Mouse (Mus musculus) ES-E14 (cell line): ENCODE measurements around the gene Arhgap45. TPM values are rescaled to one million over a fixed set of nuclear protein-coding genes. Genes with fewer than 3 reads are reported as not detected.
A peak's percentile ranks its signal among the peaks of the same experiment; 100 is the strongest.

ENCODE experiments used
- DNase-seq: peaks from one replicate; pipeline ENCODE4 v3.0.0-alpha.2; 2013; ENCODE audit warnings: low read depth, low spot score
- H3K27ac ChIP-seq: 2 replicates; pipeline ENCODE4 v1.5.1; 2012; ENCODE audit warnings: low read depth, mild to moderate bottlenecking, low read length, moderate library complexity, mixed read lengths; ENCODE audit not compliant: poor library complexity, insufficient read depth, severe bottlenecking
- H3K36me3 ChIP-seq: 2 replicates; pipeline ENCODE4 v1.6.1; 2012; ENCODE audit warnings: mild to moderate bottlenecking, low read length, moderate library complexity, mixed read lengths; ENCODE audit not compliant: control insufficient read depth, poor library complexity, insufficient read depth, severe bottlenecking
- H3K4me1 ChIP-seq, 2 experiments: fragments of 150-350 bp in 1 of 2; sonication (generic) in 1 of 2; 2 replicates each; pipeline ENCODE4 v1.6.1; 2012; ENCODE audit warnings: low read length in 2 of 2, mild to moderate bottlenecking in 1 of 2, mixed read lengths in 1 of 2; ENCODE audit not compliant: control insufficient read depth in 2 of 2, insufficient read depth in 2 of 2, poor library complexity in 1 of 2
- H3K4me3 ChIP-seq, 2 experiments: fragments of 150-350 bp in 1 of 2; sonication (generic) in 1 of 2; 2 replicates each; pipeline ENCODE4 v1.5.1; 2012; ENCODE audit warnings: low read length in 2 of 2, low read depth in 1 of 2, mild to moderate bottlenecking in 1 of 2, mixed read lengths in 1 of 2; ENCODE audit not compliant: insufficient read depth in 1 of 2, poor library complexity in 1 of 2, severe bottlenecking in 1 of 2
- H3K9ac ChIP-seq: 2 replicates; pipeline ENCODE4 v1.6.1; 2012; ENCODE audit warnings: low read depth, mild to moderate bottlenecking, low read length, mixed read lengths; ENCODE audit not compliant: poor library complexity, insufficient read depth, severe bottlenecking
- H3K9me3 ChIP-seq: fragments of 150-350 bp; sonication (generic); 2 replicates; pipeline ENCODE4 v1.6.1; 2012; ENCODE audit warnings: low read depth, mild to moderate bottlenecking, low read length; ENCODE audit not compliant: control insufficient read depth, insufficient read depth
- CHD2 ChIP-seq: IDR thresholded peaks from 2 replicates; pipeline ENCODE4 v1.6.1; 2014; ENCODE audit warnings: mild to moderate bottlenecking, low read depth, low read length, inconsistent platforms
- HCFC1 ChIP-seq: IDR thresholded peaks from 2 replicates; pipeline ENCODE4 v1.6.1; 2012; ENCODE audit warnings: low read length, inconsistent platforms, borderline replicate concordance; ENCODE audit not compliant: insufficient read depth
- MAFK ChIP-seq: IDR thresholded peaks from 2 replicates; pipeline ENCODE4 v1.6.1; 2014; ENCODE audit warnings: mild to moderate bottlenecking, low read depth, low read length, inconsistent platforms; ENCODE audit not compliant: insufficient read depth
- ZC3H11A ChIP-seq: IDR thresholded peaks from 2 replicates; pipeline ENCODE4 v1.6.1; 2012; ENCODE audit warnings: low read depth, mild to moderate bottlenecking, inconsistent platforms, low read length, borderline replicate concordance
- ZNF384 ChIP-seq: IDR thresholded peaks from 2 replicates; pipeline ENCODE4 v1.6.1; 2012; ENCODE audit warnings: low read depth, low read length, inconsistent platforms
- in situ Hi-C, 2 experiments: fragments of 600-800 bp; cut with MboI; formaldehyde crosslinking; loops; one replicate each; pipeline ENCODE4 v1.15.1; 2025; ENCODE audit warnings: low sequenced_read_pairs in 2 of 2, inconsistent platforms in 1 of 2; ENCODE audit not compliant: unreplicated experiment in 2 of 2
- total RNA-seq: library from RNA; depleted of rRNA; stranded (reverse); fragments of 300-350 nt; gene quantifications from 2 replicates; pipeline ENCODE4 v1.2.3, GENCODE M21; 2012

Arhgap45 gene
- total RNA-seq, 1 experiment, result 17.0 TPM

DNA sequence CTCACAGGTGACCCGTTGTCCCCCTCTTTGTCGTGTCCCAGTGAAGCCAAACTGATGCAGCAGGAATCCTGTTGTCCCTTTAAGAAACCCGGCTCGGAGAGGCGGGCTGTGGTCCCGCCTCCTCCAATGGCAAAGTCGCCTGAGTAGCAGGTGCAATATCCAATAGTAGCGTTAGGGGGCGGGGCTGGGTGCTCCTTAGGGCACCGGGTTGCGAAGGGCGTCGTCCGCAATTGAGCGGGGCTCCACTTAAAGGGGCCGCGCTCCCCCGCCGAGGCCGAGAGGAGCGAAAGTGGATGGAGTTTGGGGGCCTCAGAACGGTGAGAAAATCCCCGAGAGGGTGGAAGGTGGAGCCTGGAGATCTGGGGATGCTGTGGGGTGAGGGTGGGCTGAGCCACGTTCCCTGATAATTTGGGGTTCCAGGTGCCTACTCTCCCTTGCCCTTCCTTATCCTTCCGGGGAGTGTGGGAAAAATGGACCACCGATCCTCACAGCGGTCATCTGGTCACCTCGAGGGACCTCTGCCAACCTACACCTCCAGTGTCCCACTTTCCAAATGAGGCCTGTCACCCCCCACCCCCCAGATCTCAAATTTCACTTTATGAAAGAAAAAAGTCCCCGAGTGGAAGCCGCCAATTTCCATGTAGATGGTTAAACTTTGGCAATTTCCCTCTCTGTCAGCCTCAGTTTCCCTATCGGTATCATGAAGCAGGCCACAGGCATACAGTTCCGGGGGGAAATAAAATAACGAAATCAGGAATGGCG is 20.0 kb upstream of the Arhgap45 start, which contains the start of gene Abca7:
TSS of gene Abca7 (plus strand) at position 223 of the 762 bp plus-strand sequence.
- in situ Hi-C loops, result loop anchor here in 1 of 2 experiments (25.0 kb wide), 1 partner anchor 116 kb away; the partner anchor contains the start of genes Sbno2 and Stk11
- Histone ChIP-seq H3K9ac (peak within 1 kb of the TSS; percentile 73), H3K36me3 (peaks cover 14% of the 10 kb centered on the region; the same call in 1 of the 2 replicates), H3K4me3 (peak within 1 kb of the TSS; percentile 79 to 94), H3K9me3 (no peaks in the 10 kb centered on the region), H3K4me1 (peaks cover 0 to 10% of the 10 kb centered on the region in 2 experiments; a peak in 1 of 4 replicates), H3K27ac (no peak within 1 kb of the TSS)
- DNase-seq, result peak; percentile 97
- TF ChIP-seq CHD2 (peak; percentile 75), ZC3H11A (no peak), MAFK (no peak)

DNA sequence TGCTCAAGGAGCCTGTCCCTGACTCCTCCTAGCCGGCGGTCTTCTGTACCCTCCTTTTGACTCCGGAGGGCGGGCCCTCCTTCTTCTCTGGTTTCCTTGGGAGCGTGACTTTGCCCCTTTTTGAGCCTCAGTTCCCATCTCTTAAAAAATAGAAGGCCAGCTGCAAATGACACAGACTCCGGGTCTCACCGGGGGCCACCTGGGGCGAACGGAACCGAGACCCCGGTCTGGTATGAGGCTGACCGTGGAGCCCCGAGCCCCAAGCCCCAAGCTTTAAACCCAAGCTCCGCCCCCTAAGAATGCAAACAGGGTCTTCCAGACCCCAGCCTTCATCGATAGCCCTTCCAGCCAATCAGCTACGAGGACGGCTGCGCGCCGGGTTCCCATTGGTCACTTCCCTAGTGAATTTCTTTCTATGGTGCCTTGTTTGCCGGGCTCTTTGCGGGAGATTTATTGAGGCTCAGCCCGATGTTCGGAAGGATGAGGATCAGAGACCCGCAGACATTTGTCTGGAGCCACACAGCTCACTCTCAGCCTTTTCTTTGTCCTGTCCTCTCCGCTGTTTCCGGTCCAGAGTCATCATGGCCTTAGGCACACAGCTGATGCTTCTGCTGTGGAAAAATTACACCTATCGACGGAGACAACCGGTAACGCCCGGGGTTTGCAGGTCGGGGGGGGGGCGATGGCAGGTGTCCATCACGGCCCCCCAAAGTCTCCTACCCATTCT is 19.3 kb upstream of the Arhgap45 start:
- no peak overlapping the region for H3K27ac ChIP-seq
- peak overlapping the region; percentile 79 to 94 for H3K4me3 ChIP-seq
- no peaks in the 10 kb centered on the region for H3K9me3 ChIP-seq
- H3K9ac ChIP-seq, result peak overlapping the region; percentile 73; the same call in 1 of the 2 replicates
- peak; percentile 56; the same call in 1 of the 2 replicates for TF ChIP-seq CHD2
- no peak for TF ChIP-seq MAFK
- in situ Hi-C loops, result loop anchor here in 1 of 2 experiments (25.0 kb wide), 1 partner anchor 115 kb away; the partner anchor contains the start of genes Sbno2 and Stk11
- H3K4me1 ChIP-seq, result peaks cover 0 to 12% of the 10 kb centered on the region in 2 experiments; a peak in 1 of 4 replicates
- peak; percentile 87 for DNase-seq
- peaks cover 14% of the 10 kb centered on the region; the same call in 1 of the 2 replicates for H3K36me3 ChIP-seq

DNA sequence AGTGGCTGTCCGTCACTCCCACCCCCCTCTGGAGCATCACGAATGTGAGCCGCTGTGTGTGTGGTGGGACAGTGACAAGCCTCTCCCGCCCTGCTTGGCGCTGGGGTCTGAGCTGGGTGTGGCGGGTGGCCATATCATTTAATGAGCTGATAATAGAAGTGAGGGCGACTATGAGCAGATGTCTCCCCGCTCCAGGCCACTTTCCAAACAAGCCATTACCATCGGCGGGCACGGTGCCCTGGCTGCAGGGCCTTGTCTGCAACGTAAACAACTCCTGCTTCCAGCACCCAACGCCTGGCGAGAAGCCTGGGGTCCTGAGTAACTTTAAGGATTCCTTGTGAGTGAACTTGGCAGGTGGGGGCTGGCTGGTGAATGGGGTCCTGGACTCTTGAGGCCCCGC is 18.6 kb upstream of the Arhgap45 start:
- in situ Hi-C loops, result loop anchor here in 1 of 2 experiments (25.0 kb wide), 1 partner anchor 114 kb away; the partner anchor contains the start of genes Sbno2 and Stk11
- no peak overlapping the region for H3K27ac ChIP-seq
- peaks cover 0 to 12% of the 10 kb centered on the region in 2 experiments; a peak in 2 of 4 replicates for H3K4me1 ChIP-seq
- DNase-seq, result no peak
- no peaks in the 10 kb centered on the region for H3K9me3 ChIP-seq
- peaks cover 14% of the 10 kb centered on the region; the same call in 1 of the 2 replicates for H3K36me3 ChIP-seq
- peak overlapping the region; percentile 79 to 94; a peak in 3 of 4 replicates for H3K4me3 ChIP-seq
- peak overlapping the region; percentile 21; the same call in 1 of the 2 replicates for H3K9ac ChIP-seq
- TF ChIP-seq ZNF384 (no peak), MAFK (no peak)

DNA sequence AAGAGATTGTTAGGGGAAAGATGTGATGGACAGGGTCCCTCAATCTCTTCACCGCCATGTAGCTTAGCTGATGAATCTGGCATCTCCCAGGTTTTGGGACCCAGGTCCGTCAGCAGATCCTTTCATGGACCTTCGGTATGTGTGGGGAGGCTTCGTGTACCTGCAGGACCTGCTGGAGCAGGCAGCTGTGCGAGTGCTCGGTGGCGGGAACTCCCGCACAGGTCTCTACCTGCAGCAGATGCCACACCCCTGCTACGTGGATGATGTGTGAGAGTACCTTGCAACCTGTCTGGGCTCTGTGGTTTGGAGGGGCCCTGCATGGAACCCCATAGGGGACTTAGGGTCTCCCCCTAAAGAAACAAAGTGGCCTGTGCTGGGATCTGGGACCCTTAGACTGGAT is 14.5 kb upstream of the Arhgap45 start:
- H3K4me3 ChIP-seq, result no peak overlapping the region
- DNase-seq, result no peak
- H3K36me3 ChIP-seq, result no peaks in the 10 kb centered on the region; the same call in 1 of the 2 replicates
- H3K9me3 ChIP-seq, result no peaks in the 10 kb centered on the region
- H3K4me1 ChIP-seq, result peaks cover 10 to 28% of the 10 kb centered on the region in 2 experiments
- H3K27ac ChIP-seq, result no peak overlapping the region
- no peak overlapping the region for H3K9ac ChIP-seq
- in situ Hi-C loops, result no loop called here
- TF ChIP-seq ZC3H11A (no peak), ZNF384 (no peak), MAFK (no peak), CHD2 (no peak), HCFC1 (no peak)
